Mouse (Mus musculus): ENCODE results near the gene Ttc41.

DNA sequence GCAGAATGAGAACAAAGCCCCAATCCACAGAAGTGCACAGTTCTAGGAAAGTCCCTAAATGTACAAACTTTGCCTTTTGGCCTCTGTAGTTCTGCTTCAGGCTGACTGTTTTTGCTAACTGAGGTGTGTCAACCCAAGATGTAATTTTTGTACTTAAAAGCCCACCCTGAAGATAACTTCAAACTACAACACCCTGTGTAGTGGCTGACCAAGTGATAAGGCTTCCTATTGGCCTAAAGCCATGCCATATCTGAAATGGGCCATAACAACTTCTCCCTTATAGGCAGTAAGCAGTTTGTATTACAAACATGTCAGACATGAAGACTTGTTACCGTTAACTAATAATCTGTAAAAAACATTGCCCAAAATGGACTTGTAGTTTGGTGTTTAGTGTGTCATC, 52.1 kb downstream of the Ttc41 start:
- no peak for TF ChIP-seq CTCF (IDR thresholded peaks at IDR 0.05; ENCODE audit: low read depth)
- TF ChIP-seq EP300 (IDR thresholded peaks at IDR 0.05; ENCODE audit: low read depth): no peak
